In genomic region chr4:89170931-89171330, GRCm38 (mm10) we compare ENCODE assay signal across 28 mouse cellular contexts.
"Had no signal": no experiment of that assay in that cellular context is flagged by ENCODE, and none has a peak within 500 bp of the region (broad histone marks: within the 10 kb centered on the region; RNA-seq: fewer than 3 reads in every experiment).

No protein-coding gene starts in this region.

- H3K36me3 ChIP-seq: midbrain, embryonic 15.5 days had no signal

- H3K9me3 ChIP-seq: limb, embryonic 10.5 days; limb, embryonic 12.5 days; limb, embryonic 13.5 days; limb, embryonic 15.5 days; liver, embryonic 12.5 days; liver, embryonic 13.5 days; liver, embryonic 15.5 days; lung, embryonic 15.5 days; megakaryocyte, embryonic 14.5 days; midbrain, embryonic 10.5 days; midbrain, embryonic 12.5 days; midbrain, embryonic 13.5 days; midbrain, embryonic 15.5 days; neural tube, embryonic 12.5 days had no signal

- H3K4me3 ChIP-seq: limb, embryonic 10.5 days; limb, embryonic 12.5 days; limb, embryonic 13.5 days; limb, embryonic 15.5 days; liver, embryonic 12.5 days; liver, embryonic 13.5 days; liver, embryonic 15.5 days; lung, embryonic 15.5 days; megakaryocyte, embryonic 14.5 days; midbrain, embryonic 10.5 days; midbrain, embryonic 12.5 days; midbrain, embryonic 13.5 days; midbrain, embryonic 15.5 days; myocyte; neural tube, embryonic 12.5 days had no signal

- H3K27ac ChIP-seq: limb, embryonic 10.5 days; limb, embryonic 12.5 days; limb, embryonic 13.5 days; limb, embryonic 15.5 days; liver, embryonic 12.5 days; liver, embryonic 13.5 days; liver, embryonic 14.5 days; liver, embryonic 15.5 days; lung, embryonic 15.5 days; macrophage; midbrain, embryonic 10.5 days; midbrain, embryonic 12.5 days; midbrain, embryonic 13.5 days; midbrain, embryonic 15.5 days; neural tube, embryonic 12.5 days had no signal

- H3K4me1 ChIP-seq: limb, embryonic 10.5 days; limb, embryonic 12.5 days; limb, embryonic 13.5 days; limb, embryonic 15.5 days; liver, embryonic 12.5 days; liver, embryonic 13.5 days; liver, embryonic 15.5 days; lung, embryonic 15.5 days; midbrain, embryonic 10.5 days; midbrain, embryonic 12.5 days; midbrain, embryonic 13.5 days; midbrain, embryonic 15.5 days; neural tube, embryonic 12.5 days had no signal

- DNase-seq: left cerebral cortex, postnatal 4 days; liver; liver, embryonic 13.5 days; liver, postnatal 0 days; lung, adult 18-20 months; lung, adult 2 months; lung, embryonic 14.5 days; lung, postnatal 10 days; lung, postnatal 14 days; lung, postnatal 36 days; lung, postnatal 4 days; midbrain, embryonic 14.5 days had no signal

- H3K27me3 ChIP-seq: limb, embryonic 12.5 days; limb, embryonic 13.5 days; limb, embryonic 15.5 days; liver, embryonic 12.5 days; liver, embryonic 13.5 days; liver, embryonic 15.5 days; lung, embryonic 15.5 days; megakaryocyte, embryonic 14.5 days; midbrain, embryonic 12.5 days; midbrain, embryonic 13.5 days; midbrain, embryonic 15.5 days; neural tube, embryonic 12.5 days had no signal
